Mouse (Mus musculus) heart, adult 2 months (tissue): ENCODE data around the gene Orai1.

Experiments used
- CTCF ChIP-seq: fragments of 200-600 bp; IDR thresholded peaks from 2 replicates; pipeline ENCODE4 v1.8.1; 2022; ENCODE audit warnings: antibody characterized with exemption, mild to moderate bottlenecking, moderate library complexity
- EP300 ChIP-seq: fragments of 200-500 bp; IDR thresholded peaks from 2 replicates; pipeline ENCODE4 v1.6.1; 2011; ENCODE audit warnings: low read depth, low read length, control low read depth; ENCODE audit not compliant: insufficient read depth
- POLR2A ChIP-seq: fragments of 200-500 bp; IDR thresholded peaks from 2 replicates; pipeline ENCODE4 v1.6.1; 2011; ENCODE audit warnings: mild to moderate bottlenecking, low read depth, low read length, control low read depth; ENCODE audit not compliant: insufficient read depth

- TF ChIP-seq POLR2A (peak; percentile 52; the same call in 1 of the 2 replicates), CTCF (no peak), EP300 (no peak)
Measured at GRCm38 (mm10) chr5:122989001-122989525, 25.8 kb upstream of the Orai1 start.
